Mouse (Mus musculus) brain, embryonic 14.5 days (tissue): ENCODE measurements around the gene Slfn8. TPM values are rescaled to one million over a fixed set of nuclear protein-coding genes. Genes with fewer than 3 reads are reported as not detected.

ENCODE experiments used
- DNase-seq: peaks from one replicate; pipeline ENCODE4 v3.0.0-alpha.2; 2011; ENCODE audit warnings: low read depth
- CTCF ChIP-seq: fragments of 200-500 bp; IDR thresholded peaks from 2 replicates; pipeline ENCODE4 v1.5.1; 2012; ENCODE audit warnings: inconsistent platforms, mild to moderate bottlenecking, moderate library complexity, borderline replicate concordance; ENCODE audit not compliant: insufficient read depth, insufficient read length; ENCODE audit errors: extremely low read depth
- POLR2A ChIP-seq: fragments of 200-500 bp; IDR thresholded peaks from 2 replicates; pipeline ENCODE4 v1.6.1; 2012; ENCODE audit warnings: mild to moderate bottlenecking, inconsistent platforms, borderline replicate concordance; ENCODE audit not compliant: poor library complexity, insufficient read depth, insufficient read length, severe bottlenecking; ENCODE audit errors: extremely low read depth
- polyA plus RNA-seq: library from polyadenylated mRNA; depleted of rRNA; stranded (reverse); fragments of >200 nt; gene quantifications from 2 replicates; pipeline ENCODE4 v1.2.3, GENCODE M21; 2012; rRNA removed

Slfn8 gene
- polyA plus RNA-seq, 1 experiment = 0.11 TPM

- DNase-seq = no peak
- TF ChIP-seq CTCF (no peak), POLR2A (no peak)
Observed at GRCm38 (mm10) chr11:82952612-82953542, 67.7 kb downstream of the Slfn8 start.

Other genes starting within 250 kb of the Slfn8 start
- gene Lig3, start 239.7 kb downstream of the Slfn8 start, polyA plus RNA-seq = 43.9 and 46.2 TPM in 2 replicates
- gene Rffl, start 149.6 kb downstream of the Slfn8 start, polyA plus RNA-seq = 5.7 and 7.6 TPM in 2 replicates
- 9.5 and 9.7 TPM in 2 replicates for gene Rad51d, start 130.2 kb downstream of the Slfn8 start, polyA plus RNA-seq
- gene Fndc8, start 128.7 kb downstream of the Slfn8 start, polyA plus RNA-seq = 0.03 TPM in 1 of 2 replicates, not detected in the other
- gene Nle1, start 112.4 kb downstream of the Slfn8 start, polyA plus RNA-seq = 59.1 and 92.3 TPM in 2 replicates
- gene Unc45b, start 110.3 kb downstream of the Slfn8 start, polyA plus RNA-seq = 1.1 and 1.5 TPM in 2 replicates
- gene Slfn5, start 69.5 kb downstream of the Slfn8 start, polyA plus RNA-seq = 0.57 and 1.0 TPM in 2 replicates
- gene Slfn9, start 29.0 kb downstream of the Slfn8 start, polyA plus RNA-seq = 2.3 TPM in 2 replicates
- 0.53 and 0.77 TPM in 2 replicates for gene Slfn2, start 44.3 kb upstream of the Slfn8 start, polyA plus RNA-seq
- gene Slfn1, start 96.0 kb upstream of the Slfn8 start, polyA plus RNA-seq = 0.07 TPM in 1 of 2 replicates, not detected in the other
- 0.05 and 0.07 TPM in 2 replicates for gene Slfn4, start 154.4 kb upstream of the Slfn8 start, polyA plus RNA-seq
- 0.14 and 0.25 TPM in 2 replicates for gene Slfn3, start 170.5 kb upstream of the Slfn8 start, polyA plus RNA-seq